Mouse (Mus musculus) embryonic facial prominence, embryonic 13.5 days (tissue): ENCODE data around the gene Ube2b. TPM values are rescaled to one million over a fixed set of nuclear protein-coding genes. Genes with fewer than 3 reads are reported as not detected.

ENCODE experiments used
- ATAC-seq: fragments of 200-750 bp; cut with Nextera tagmentation; 2 replicates; pipeline ENCODE4 v1.8.0; 2017; ENCODE audit warnings: low read depth; ENCODE audit not compliant: insufficient number of reproducible peaks, insufficient read depth, low FRiP score, low TSS enrichment
- H3K27ac ChIP-seq: fragments of 300-500 bp; sonication (generic); 2 replicates; pipeline ENCODE4 v1.5.1; 2015; ENCODE audit warnings: moderate library complexity, mild to moderate bottlenecking, inconsistent platforms
- H3K27me3 ChIP-seq: fragments of 300-500 bp; sonication (generic); 2 replicates; pipeline ENCODE4 v1.6.1; 2015; ENCODE audit warnings: mild to moderate bottlenecking, inconsistent platforms
- H3K36me3 ChIP-seq: fragments of 300-500 bp; sonication (generic); 2 replicates; pipeline ENCODE4 v1.6.1; 2015; ENCODE audit warnings: mild to moderate bottlenecking, inconsistent platforms
- H3K4me1 ChIP-seq: fragments of 300-500 bp; sonication (generic); 2 replicates; pipeline ENCODE4 v1.6.1; 2015; ENCODE audit warnings: inconsistent platforms
- H3K4me2 ChIP-seq: fragments of 300-500 bp; sonication (generic); 2 replicates; pipeline ENCODE4 v1.6.1; 2015; ENCODE audit warnings: moderate library complexity, mild to moderate bottlenecking, inconsistent platforms
- H3K4me3 ChIP-seq: fragments of 300-500 bp; sonication (generic); 2 replicates; pipeline ENCODE4 v1.5.1; 2015; ENCODE audit warnings: mild to moderate bottlenecking, inconsistent platforms
- H3K9ac ChIP-seq: fragments of 300-500 bp; sonication (generic); 2 replicates; pipeline ENCODE4 v1.6.1; 2015; ENCODE audit warnings: mild to moderate bottlenecking, inconsistent platforms
- H3K9me3 ChIP-seq: fragments of 300-500 bp; sonication (generic); 2 replicates; pipeline ENCODE4 v1.6.1; 2016; ENCODE audit warnings: inconsistent platforms
- WGBS: fragments of 180-500 bp; shearing (Covaris S2); methylation state at CpG from one replicate; pipeline ENCODE4 v1.1.7; 2015; ENCODE audit warnings: mixed read lengths; 5-methylcytosine and 5-hydroxymethylcytosine counted together
- polyA plus RNA-seq: library from polyadenylated mRNA; unstranded; fragments of >200 nt; fragmentation: Nextera tagmentation; extraction: Ambion mirVana; gene quantifications from 2 replicates; pipeline ENCODE4 v1.2.1, GENCODE M21; 2015

The Ube2b gene
- polyA plus RNA-seq, 1 experiment from 2014 or later, result 233 TPM

DNA sequence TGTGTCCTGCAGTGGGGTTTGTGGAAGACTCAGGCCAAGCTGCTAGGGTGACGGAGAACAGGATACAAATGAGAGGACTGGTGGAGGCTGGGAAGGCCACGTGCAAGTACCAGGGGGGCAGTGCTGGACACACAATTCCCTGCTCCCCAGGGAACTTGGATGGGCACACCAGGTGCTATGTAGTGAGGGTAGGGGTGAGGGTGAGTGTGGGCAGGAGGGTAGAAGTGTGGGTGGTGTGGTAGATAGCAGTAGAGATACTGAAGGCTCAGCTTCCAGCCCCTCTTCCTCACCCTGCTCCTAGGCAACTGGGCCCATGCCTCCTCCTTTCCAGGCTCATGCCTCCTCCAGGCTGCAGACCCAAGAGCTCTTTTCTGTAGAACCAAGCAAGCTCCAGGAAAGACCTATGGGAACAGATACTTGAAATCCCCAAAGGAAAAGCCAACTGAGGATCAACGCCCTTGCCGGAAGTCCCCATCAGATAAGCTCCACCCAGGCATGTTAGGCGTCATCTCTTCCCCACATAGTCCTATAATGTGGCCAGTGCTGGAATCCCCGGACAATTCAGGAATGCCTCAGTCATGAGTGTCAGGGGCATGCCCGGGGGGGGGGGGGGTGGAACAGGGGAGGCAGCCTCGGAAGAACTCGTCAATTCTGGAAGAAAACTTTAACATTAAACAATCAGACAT is 51.3 kb downstream of the Ube2b start:
- H3K4me1 ChIP-seq, result no peaks in the 10 kb centered on the region
- H3K27me3 ChIP-seq, result no peaks in the 10 kb centered on the region
- H3K9ac ChIP-seq, result no peak overlapping the region
- H3K4me3 ChIP-seq, result no peak overlapping the region
- H3K9me3 ChIP-seq, result no peaks in the 10 kb centered on the region
- H3K4me2 ChIP-seq, result no peak overlapping the region
- WGBS, result 77% methylated on average over 9 of the region's 9 CpGs
- H3K27ac ChIP-seq, result no peak overlapping the region
- no peaks in the 10 kb centered on the region for H3K36me3 ChIP-seq
- ATAC-seq, result no peak

DNA sequence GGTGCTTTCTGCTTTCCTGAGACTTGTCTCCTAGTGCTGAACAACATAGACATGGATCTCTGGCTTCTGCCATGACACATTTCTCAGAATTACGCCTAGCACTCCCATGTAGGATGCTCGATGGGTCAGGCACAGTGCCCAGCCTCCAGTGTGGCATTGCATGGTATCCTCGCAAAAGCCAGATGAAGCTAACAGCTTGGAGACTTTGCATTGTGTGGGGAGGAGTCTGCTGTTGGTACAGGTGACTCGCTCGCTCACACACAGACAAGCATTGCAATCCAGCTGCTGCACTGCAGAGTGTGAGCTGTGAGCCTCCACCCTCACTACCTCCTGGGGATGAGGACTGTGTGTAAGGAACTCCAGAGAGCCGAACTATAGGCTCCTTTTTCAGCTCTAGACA is 54.4 kb downstream of the Ube2b start:
- H3K4me3 ChIP-seq, result no peak overlapping the region
- no peak for ATAC-seq
- WGBS, result 75% methylated on average over 6 of the region's 6 CpGs

DNA sequence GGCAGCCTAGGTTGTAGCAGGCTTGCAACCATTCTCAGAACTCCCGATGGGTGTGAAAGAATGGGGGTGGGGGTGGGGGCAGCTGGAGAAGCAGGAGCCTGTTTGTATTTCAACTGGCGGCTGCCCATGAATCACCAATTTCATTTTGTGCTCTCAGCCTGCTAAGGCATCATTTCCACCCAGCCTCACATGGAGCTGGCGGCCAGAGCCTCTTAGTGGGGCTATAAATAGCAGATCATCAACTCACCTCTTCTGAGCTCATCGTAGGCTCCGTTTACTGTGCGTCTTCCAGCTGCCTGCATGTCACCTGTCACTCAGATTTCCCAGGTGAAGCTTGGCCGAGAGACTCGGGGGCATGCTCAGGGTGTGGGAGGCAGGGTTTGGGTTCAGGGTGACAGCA is 55.0 kb downstream of the Ube2b start:
- Histone ChIP-seq H3K36me3 (no peaks in the 10 kb centered on the region), H3K4me2 (no peak overlapping the region), H3K27me3 (no peaks in the 10 kb centered on the region), H3K9ac (0 out of 2 replicates have a peak overlapping the region, but pooled peaks have one; percentile 33), H3K4me3 (no peak overlapping the region), H3K27ac (no peak overlapping the region), H3K9me3 (no peaks in the 10 kb centered on the region), H3K4me1 (peaks cover 18% of the 10 kb centered on the region)
- WGBS, result 32% methylated on average over 8 of the region's 8 CpGs
- no peak for ATAC-seq

More for the DNA sequence above, 54.4 kb downstream of the Ube2b start:
- peaks cover 15% of the 10 kb centered on the region for H3K4me1 ChIP-seq
- no peak overlapping the region for H3K9ac ChIP-seq
- no peaks in the 10 kb centered on the region for H3K27me3 ChIP-seq
- no peaks in the 10 kb centered on the region for H3K9me3 ChIP-seq
- no peak overlapping the region for H3K27ac ChIP-seq
- H3K36me3 ChIP-seq, result no peaks in the 10 kb centered on the region
- no peak overlapping the region for H3K4me2 ChIP-seq

DNA sequence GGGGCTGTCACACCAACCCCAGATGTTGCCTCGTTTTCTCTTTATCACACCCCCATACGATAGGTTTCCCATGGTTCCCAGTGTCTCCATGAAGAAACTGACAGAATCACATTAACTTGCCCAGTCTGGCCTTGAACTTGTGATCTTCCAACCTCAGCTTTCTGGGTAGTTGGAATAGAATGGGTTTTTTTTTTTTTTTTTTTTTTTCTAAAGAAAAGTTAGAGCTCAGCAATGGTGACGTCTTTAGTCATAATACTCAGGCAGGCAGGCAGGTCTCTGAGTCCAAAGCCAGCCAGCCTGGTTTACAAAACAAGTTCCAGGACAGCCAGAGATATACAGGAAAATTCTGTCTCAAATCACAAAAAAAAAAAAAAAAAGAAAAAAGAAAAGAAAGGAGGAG is 56.3 kb downstream of the Ube2b start:
- WGBS, result 80% methylated on average over 3 of the region's 3 CpGs
- H3K36me3 ChIP-seq, result no peaks in the 10 kb centered on the region
- ATAC-seq, result no peak
- H3K4me3 ChIP-seq, result no peak overlapping the region
- no peak overlapping the region for H3K27ac ChIP-seq
- no peak overlapping the region for H3K4me2 ChIP-seq
- peaks cover 22% of the 10 kb centered on the region for H3K4me1 ChIP-seq
- H3K27me3 ChIP-seq, result no peaks in the 10 kb centered on the region
- no peak overlapping the region for H3K9ac ChIP-seq
- H3K9me3 ChIP-seq, result no peaks in the 10 kb centered on the region

DNA sequence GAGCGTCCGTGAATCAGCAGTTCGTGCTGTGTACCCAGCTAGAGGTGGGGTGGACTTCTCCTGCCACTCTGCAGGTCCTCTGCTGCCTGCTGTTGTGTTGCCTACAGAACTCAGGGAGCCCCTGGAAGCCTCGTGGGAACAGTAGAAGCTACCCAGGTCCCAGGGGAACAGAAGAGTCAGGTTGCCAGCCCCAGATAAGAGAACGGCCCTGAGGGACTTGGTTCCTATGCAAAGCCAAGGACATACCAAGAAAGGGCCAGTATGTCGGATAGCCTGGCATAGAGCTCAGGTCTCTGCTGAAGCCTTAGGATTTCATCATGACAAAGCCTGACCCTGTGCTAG is 57.1 kb downstream of the Ube2b start:
- H3K4me2 ChIP-seq, result peak overlapping the region; percentile 39
- no peaks in the 10 kb centered on the region for H3K36me3 ChIP-seq
- no peak overlapping the region for H3K4me3 ChIP-seq
- peaks cover 22% of the 10 kb centered on the region for H3K4me1 ChIP-seq
- H3K9ac ChIP-seq, result no peak overlapping the region
- H3K9me3 ChIP-seq, result no peaks in the 10 kb centered on the region
- peak overlapping the region; percentile 51; the same call in 1 of the 2 replicates for H3K27ac ChIP-seq
- 31% methylated on average over 6 of the region's 6 CpGs for WGBS
- ATAC-seq, result no peak
- H3K27me3 ChIP-seq, result no peaks in the 10 kb centered on the region

DNA sequence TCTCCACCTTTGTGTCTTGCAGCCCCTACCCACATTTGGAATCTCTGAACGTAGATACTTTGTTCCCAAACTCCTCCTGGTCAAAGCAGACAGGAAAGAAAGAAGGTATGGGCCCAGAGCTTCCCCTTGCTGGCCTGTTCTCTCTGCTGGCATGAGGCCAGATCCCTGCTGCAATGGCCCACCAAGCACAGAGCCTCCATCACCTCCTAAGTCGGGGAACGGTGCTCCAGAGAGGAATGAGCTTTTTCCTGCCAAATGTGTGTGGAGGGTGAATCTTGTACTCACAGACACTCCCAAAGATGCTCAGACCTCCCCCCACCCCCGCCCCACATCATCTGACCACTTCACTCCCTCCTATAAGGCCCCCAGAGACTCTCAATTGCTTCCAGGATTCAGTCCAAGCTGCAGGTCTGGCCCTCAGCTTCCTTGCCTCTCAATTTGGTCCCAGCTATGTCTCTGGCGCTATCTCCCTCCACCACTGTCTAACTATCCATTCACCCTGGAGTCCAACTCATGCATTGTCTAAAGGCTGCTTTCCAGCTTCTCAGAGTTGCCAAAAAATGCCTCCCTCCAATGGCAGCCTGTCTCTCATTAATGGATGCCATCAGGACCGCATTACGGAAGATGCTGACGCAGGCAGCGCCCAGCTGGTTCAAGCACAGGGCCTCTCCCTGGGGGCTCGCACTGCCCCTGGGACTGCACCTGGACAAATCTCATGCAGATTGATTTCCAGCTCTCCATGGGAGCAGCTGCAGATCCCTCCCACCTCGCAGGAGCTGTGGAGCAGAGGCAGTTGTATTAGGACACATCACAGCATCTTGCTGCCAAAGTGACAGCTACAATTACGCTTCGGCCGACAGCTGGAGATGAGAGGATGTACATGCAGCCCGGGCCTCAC is 57.7 kb downstream of the Ube2b start:
- H3K4me2 ChIP-seq, result peak overlapping the region; percentile 39
- H3K27me3 ChIP-seq, result no peaks in the 10 kb centered on the region
- whole genome bisulfite sequencing, result 30% methylated on average over 15 of the region's 15 CpGs
- H3K9ac ChIP-seq, result no peak overlapping the region
- no peak for ATAC-seq
- H3K4me1 ChIP-seq, result peaks cover 22% of the 10 kb centered on the region
- peak overlapping the region; percentile 51; the same call in 1 of the 2 replicates for H3K27ac ChIP-seq
- H3K36me3 ChIP-seq, result no peaks in the 10 kb centered on the region
- H3K9me3 ChIP-seq, result no peaks in the 10 kb centered on the region
- no peak overlapping the region for H3K4me3 ChIP-seq

DNA sequence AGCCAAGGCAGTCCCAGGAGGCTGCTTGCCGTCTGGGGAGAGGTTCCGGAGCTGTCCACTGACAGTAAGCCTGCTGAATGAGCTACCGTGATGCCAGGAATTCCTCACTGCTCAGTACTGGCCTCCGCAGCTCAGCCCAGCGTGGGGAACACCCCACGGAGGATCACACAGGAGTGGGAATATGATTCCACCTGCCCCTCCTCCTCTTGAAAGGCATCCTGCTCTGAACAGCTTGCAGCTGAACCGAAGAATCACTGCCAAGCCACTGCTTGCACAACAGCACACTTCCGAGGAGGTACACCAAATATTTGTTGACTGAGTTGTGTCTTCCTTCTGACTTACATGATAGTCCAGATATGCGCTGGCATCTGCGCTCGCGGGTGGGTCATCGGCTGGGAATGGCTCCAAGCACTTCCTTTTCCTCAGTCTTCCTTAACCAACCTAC is 60.0 kb downstream of the Ube2b start:
- 54% methylated on average over 13 of the region's 13 CpGs for WGBS
- Histone ChIP-seq H3K4me1 (peaks cover 22% of the 10 kb centered on the region), H3K4me2 (no peak overlapping the region), H3K27me3 (no peaks in the 10 kb centered on the region), H3K36me3 (no peaks in the 10 kb centered on the region), H3K9ac (no peak overlapping the region), H3K9me3 (no peaks in the 10 kb centered on the region), H3K4me3 (no peak overlapping the region), H3K27ac (no peak overlapping the region)
- ATAC-seq, result no peak

DNA sequence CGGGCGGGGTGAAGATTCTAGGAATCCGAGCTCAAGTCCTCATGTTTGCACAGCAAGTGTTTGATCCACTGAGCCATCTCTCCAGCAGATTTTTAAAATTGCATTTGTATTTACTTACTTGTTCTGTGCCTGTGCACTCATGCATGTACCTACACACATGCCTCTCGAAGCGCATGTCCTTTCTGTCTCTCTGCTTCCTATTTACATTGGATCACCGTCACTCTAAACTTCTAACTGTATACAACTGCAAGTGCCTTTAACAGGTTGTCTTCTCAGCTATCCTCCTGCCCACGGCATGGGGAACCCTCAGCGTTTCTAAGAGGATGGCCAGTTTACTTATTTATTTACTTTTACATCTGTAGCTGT is 61.0 kb downstream of the Ube2b start:
- Histone ChIP-seq H3K27ac (no peak overlapping the region), H3K36me3 (no peaks in the 10 kb centered on the region), H3K27me3 (no peaks in the 10 kb centered on the region), H3K4me1 (peaks cover 22% of the 10 kb centered on the region), H3K9me3 (no peaks in the 10 kb centered on the region), H3K9ac (no peak overlapping the region), H3K4me3 (no peak overlapping the region), H3K4me2 (no peak overlapping the region)
- WGBS, result 81% methylated on average over 8 of the region's 8 CpGs
- ATAC-seq, result no peak

DNA sequence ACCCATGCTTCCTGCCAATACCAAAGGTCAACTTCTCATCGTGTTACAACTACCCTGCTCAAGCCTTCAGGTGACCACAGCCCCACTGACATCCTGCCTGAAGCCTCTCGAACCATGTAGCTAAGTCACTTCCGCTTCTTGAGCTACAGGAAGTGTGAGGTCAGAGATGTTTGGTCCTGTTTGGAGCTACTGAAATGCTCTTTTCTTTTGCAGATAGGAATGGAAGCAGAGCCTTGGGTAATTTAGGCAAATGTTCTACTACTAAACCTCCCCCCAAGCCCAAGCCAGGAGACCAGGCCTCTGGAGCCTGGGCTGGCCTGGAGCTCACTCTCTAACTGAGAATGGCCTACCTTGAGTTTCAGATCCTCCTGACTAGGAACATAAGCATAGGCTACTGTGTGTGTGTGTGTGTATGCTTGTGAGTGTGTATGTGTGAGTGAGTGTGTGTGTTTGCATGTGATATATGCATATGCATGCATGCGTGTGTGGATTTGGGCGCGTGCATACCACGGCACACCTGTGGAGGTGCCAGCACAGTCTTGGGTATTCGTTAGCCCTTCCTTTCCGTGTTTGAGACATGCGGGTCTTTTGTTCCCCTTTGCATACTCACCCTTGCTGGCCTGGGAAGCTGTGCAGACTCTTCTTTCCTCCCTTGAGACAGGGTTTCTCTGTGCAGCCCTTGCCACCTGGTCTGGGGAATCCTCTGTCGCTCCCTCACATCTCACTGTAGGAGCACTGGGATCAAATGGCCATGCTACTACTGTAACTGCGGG is 61.6 kb downstream of the Ube2b start:
- H3K27ac ChIP-seq, result no peak overlapping the region
- no peak for ATAC-seq

DNA sequence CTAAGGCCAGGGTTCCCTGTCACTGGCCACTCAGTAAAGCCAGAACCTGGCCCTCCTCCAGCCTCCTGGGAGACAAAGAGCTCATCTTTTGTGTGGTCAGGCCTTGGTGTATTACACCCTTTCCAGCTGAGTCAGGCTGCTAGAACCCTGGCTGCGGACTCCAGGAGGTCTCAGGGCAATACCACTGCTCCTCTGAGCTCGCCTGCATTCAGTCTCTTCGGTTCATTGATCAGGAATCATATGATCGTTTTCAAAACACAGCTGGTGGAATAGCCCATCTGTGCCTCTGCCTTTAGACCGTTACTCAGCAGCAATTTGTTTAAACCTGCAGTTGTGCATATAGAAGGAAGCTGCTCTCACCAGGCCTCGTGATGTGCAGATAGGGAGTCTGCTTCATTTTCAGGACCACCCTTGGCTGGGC is 63.2 kb downstream of the Ube2b start:
- Histone ChIP-seq H3K4me2 (no peak overlapping the region), H3K4me1 (peaks cover 8% of the 10 kb centered on the region), H3K27me3 (no peaks in the 10 kb centered on the region), H3K9ac (no peak overlapping the region), H3K4me3 (no peak overlapping the region), H3K9me3 (no peaks in the 10 kb centered on the region), H3K36me3 (no peaks in the 10 kb centered on the region), H3K27ac (no peak overlapping the region)
- 73% methylated on average over 6 of the region's 6 CpGs for WGBS
- ATAC-seq, result no peak

More for the DNA sequence above, 61.6 kb downstream of the Ube2b start:
- Histone ChIP-seq H3K4me1 (peaks cover 22% of the 10 kb centered on the region), H3K27me3 (no peaks in the 10 kb centered on the region), H3K9me3 (no peaks in the 10 kb centered on the region), H3K4me2 (no peak overlapping the region), H3K9ac (no peak overlapping the region), H3K36me3 (no peaks in the 10 kb centered on the region), H3K4me3 (no peak overlapping the region)
- WGBS, result 79% methylated on average over 12 of the region's 12 CpGs

DNA sequence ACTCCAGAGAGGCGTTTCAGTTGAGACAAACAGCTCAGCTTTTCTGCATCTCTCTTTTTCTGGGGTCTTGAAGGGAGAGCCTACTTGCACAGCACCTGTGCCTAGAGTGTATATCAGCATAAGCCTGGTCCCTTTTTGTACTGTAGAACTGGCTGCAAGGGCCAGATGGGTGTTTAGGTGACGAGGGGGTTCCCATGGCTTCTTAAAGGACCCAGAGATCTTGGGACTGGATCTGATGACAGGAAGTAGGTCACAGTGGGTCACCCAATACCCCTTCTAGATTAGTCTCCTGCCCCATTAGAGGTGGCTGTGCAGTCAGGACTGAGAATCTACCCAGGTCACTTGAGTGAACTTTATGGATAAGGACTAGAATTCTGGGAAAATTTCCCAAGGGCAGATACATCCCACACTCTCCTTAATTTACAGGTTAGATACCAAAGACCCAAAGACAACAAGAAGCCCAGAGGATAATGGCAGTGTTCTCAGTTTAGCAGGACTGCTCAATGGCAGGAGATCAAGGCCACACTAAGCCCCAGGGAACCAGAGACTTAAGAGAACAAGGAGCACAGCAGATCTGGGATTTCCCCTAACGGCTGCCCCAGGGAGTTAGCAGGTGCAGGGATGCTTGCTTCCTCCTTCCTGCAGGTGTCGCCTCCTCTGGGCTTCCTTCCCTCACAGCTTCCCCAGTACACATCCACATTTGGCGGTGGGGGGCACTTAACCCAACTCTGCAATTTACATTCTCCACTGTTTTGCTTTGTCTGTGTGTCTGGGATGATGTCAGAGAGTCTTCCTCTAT is 64.7 kb downstream of the Ube2b start:
- Histone ChIP-seq H3K27me3 (no peaks in the 10 kb centered on the region), H3K4me2 (no peak overlapping the region), H3K9ac (no peak overlapping the region), H3K27ac (no peak overlapping the region), H3K36me3 (no peaks in the 10 kb centered on the region), H3K9me3 (no peaks in the 10 kb centered on the region), H3K4me1 (peaks cover 6% of the 10 kb centered on the region; the same call in 1 of the 2 replicates), H3K4me3 (no peak overlapping the region)
- no peak for ATAC-seq
- WGBS, result 51% methylated on average over 5 of the region's 5 CpGs
